Mouse (Mus musculus) kidney, postnatal 4 days (tissue): ENCODE measurements around the gene Stk16.
"Not testable (repeated sequence)": the region's sequence is repeated elsewhere in the genome, so short reads cannot be mapped to it uniquely, and the experiment has no call there.

Source experiments
- DNase-seq, 2 experiments: peaks; one replicate each; pipeline ENCODE4 v3.0.0; 2021; ENCODE audit warnings: mixed read lengths in 2 of 2

The Stk16 gene

GRCm38 (mm10) chr1:75214442-75214841 lies 3.8 kb downstream of the Stk16 start:
- peak; percentile 59 to 79 for DNase-seq

- peak; percentile 43 to 68 for DNase-seq
Measured at GRCm38 (mm10) chr1:75214886-75215285, 4.2 kb downstream of the Stk16 start.

GRCm38 (mm10) chr1:75215785-75216184 lies 5.1 kb downstream of the Stk16 start:
- no peak for DNase-seq

- DNase-seq, result no peak
Measured at GRCm38 (mm10) chr1:75216797-75217585, 6.4 kb downstream of the Stk16 start.

GRCm38 (mm10) chr1:75217893-75218226 lies 7.2 kb downstream of the Stk16 start:
- no peak for DNase-seq

- DNase-seq, result peak; percentile 41 to 45
Measured at GRCm38 (mm10) chr1:75218227-75219001, 7.8 kb downstream of the Stk16 start.

GRCm38 (mm10) chr1:75219078-75219477 lies 8.4 kb downstream of the Stk16 start:
- peak; percentile 90 to 93 for DNase-seq

GRCm38 (mm10) chr1:75219531-75219930 lies 8.9 kb downstream of the Stk16 start, which contains the start of gene Tuba4a:
Gene Tuba4a, minus strand, starts transcription at chr1:75219865.
- DNase-seq, result peak; percentile 68 to 79

GRCm38 (mm10) chr1:75221538-75221937 lies 10.9 kb downstream of the Stk16 start:
- no peak for DNase-seq

- no peak for DNase-seq
Measured at GRCm38 (mm10) chr1:75222926-75223325, 12.3 kb downstream of the Stk16 start.

GRCm38 (mm10) chr1:75223532-75223931 lies 12.9 kb downstream of the Stk16 start:
- DNase-seq, result no peak

- no peak for DNase-seq
Measured at GRCm38 (mm10) chr1:75225473-75225872, 14.8 kb downstream of the Stk16 start.

GRCm38 (mm10) chr1:75226138-75226537 lies 15.5 kb downstream of the Stk16 start:
- DNase-seq, result no peak

GRCm38 (mm10) chr1:75227653-75228052 lies 17.0 kb downstream of the Stk16 start:
- DNase-seq, result no peak

GRCm38 (mm10) chr1:75229158-75229557 lies 18.5 kb downstream of the Stk16 start:
- DNase-seq, result no peak

- DNase-seq, result no peak
Measured at GRCm38 (mm10) chr1:75230335-75230994, 19.8 kb downstream of the Stk16 start.

- no peak for DNase-seq
Measured at GRCm38 (mm10) chr1:75231224-75231623, 20.6 kb downstream of the Stk16 start.

- no peak for DNase-seq
Measured at GRCm38 (mm10) chr1:75231664-75232152, 21.1 kb downstream of the Stk16 start, which contains the start of gene A630095N17Rik. Gene A630095N17Rik, minus strand, starts transcription at chr1:75232102.

- DNase-seq, result not testable (repeated sequence)
Measured at GRCm38 (mm10) chr1:75232489-75232888, 21.9 kb downstream of the Stk16 start.

- DNase-seq, result peak; percentile 76 to 82
Measured at GRCm38 (mm10) chr1:75234606-75235005, 24.0 kb downstream of the Stk16 start.

- DNase-seq, result peak; percentile 86 to 92
Measured at GRCm38 (mm10) chr1:75236117-75237050, 25.7 kb downstream of the Stk16 start, which contains the start of gene Dnajb2. Gene Dnajb2, plus strand, starts transcription at chr1:75236406.

- DNase-seq, result no peak
Measured at GRCm38 (mm10) chr1:75239591-75239990, 29.0 kb downstream of the Stk16 start.
